Mouse (Mus musculus): ENCODE data around the gene Eif1. TPM values are rescaled to one million over a fixed set of nuclear protein-coding genes. Genes with fewer than 3 reads are reported as not detected.
"Not testable (repeated sequence)": the region's sequence is repeated elsewhere in the genome, so short reads cannot be mapped to it uniquely, and the experiment has no call there.

Eif1 gene
- polyA plus RNA-seq, 1 experiment from 2014 or later, result 1,677 TPM

- no peak overlapping the region for H3K4me3 ChIP-seq
- no peak for ATAC-seq
- no peaks in the 10 kb centered on the region for H3K27me3 ChIP-seq
- H3K4me2 ChIP-seq, result no peak overlapping the region
- H3K9ac ChIP-seq, result no peak overlapping the region
- no peaks in the 10 kb centered on the region for H3K36me3 ChIP-seq (ENCODE audit: poor library complexity, severe bottlenecking)
- H3K9me3 ChIP-seq (replicated peaks), result no peaks in the 10 kb centered on the region
- no peak overlapping the region for H3K27ac ChIP-seq
- peaks cover 25% of the 10 kb centered on the region for H3K4me1 ChIP-seq
- 38% methylated on average over 5 of the region's 5 CpGs for WGBS
These were observed 29.4 kb upstream of the Eif1 start for GRCm38 (mm10) chr11:100290235-100290634.

- Histone ChIP-seq H3K27ac (no peak overlapping the region), H3K9me3 (replicated peaks) (no peaks in the 10 kb centered on the region), H3K27me3 (no peaks in the 10 kb centered on the region), H3K4me3 (no peak overlapping the region), H3K4me1 (peaks cover 18% of the 10 kb centered on the region), H3K4me2 (no peak overlapping the region), H3K36me3 (ENCODE audit: poor library complexity, severe bottlenecking) (no peaks in the 10 kb centered on the region), H3K9ac (no peak overlapping the region)
- peak; percentile 56; the same call in 1 of the 2 replicates for ATAC-seq
- WGBS, result 36% methylated on average over 6 of the region's 6 CpGs
These were observed 26.8 kb upstream of the Eif1 start for GRCm38 (mm10) chr11:100292884-100293283.

GRCm38 (mm10) chr11:100295308-100295707 is 24.4 kb upstream of the Eif1 start:
- no peak overlapping the region for H3K4me3 ChIP-seq
- no peaks in the 10 kb centered on the region for H3K36me3 ChIP-seq (ENCODE audit: poor library complexity, severe bottlenecking)
- H3K4me1 ChIP-seq, result peaks cover 17% of the 10 kb centered on the region
- no peaks in the 10 kb centered on the region for H3K27me3 ChIP-seq
- H3K9me3 ChIP-seq (replicated peaks), result no peaks in the 10 kb centered on the region
- no peak overlapping the region for H3K27ac ChIP-seq
- ATAC-seq, result peak; percentile 48
- no peak overlapping the region for H3K9ac ChIP-seq
- 1% methylated on average over 10 of the region's 10 CpGs for WGBS
- H3K4me2 ChIP-seq, result no peak overlapping the region; the same call in 1 of the 2 replicates

GRCm38 (mm10) chr11:100297801-100298200 is 21.9 kb upstream of the Eif1 start:
- Histone ChIP-seq H3K9ac (no peak overlapping the region), H3K36me3 (ENCODE audit: poor library complexity, severe bottlenecking) (no peaks in the 10 kb centered on the region), H3K4me3 (0 out of 2 replicates have a peak overlapping the region, but pooled peaks have one; percentile 10), H3K27me3 (no peaks in the 10 kb centered on the region), H3K4me1 (peaks cover 10% of the 10 kb centered on the region), H3K4me2 (peak overlapping the region; percentile 44), H3K9me3 (replicated peaks) (no peaks in the 10 kb centered on the region), H3K27ac (no peak overlapping the region)
- no peak for ATAC-seq
- WGBS, result 39% methylated on average over 5 of the region's 5 CpGs

GRCm38 (mm10) chr11:100298274-100299036 is 21.2 kb upstream of the Eif1 start:
- 20% methylated on average over 18 of the region's 18 CpGs for WGBS
- no peaks in the 10 kb centered on the region for H3K9me3 ChIP-seq (replicated peaks)
- peak overlapping the region; percentile 44 for H3K4me2 ChIP-seq
- ATAC-seq, result peak; percentile 55; the same call in 1 of the 2 replicates
- H3K27ac ChIP-seq, result no peak overlapping the region
- H3K4me1 ChIP-seq, result peaks cover 3% of the 10 kb centered on the region; the same call in 1 of the 2 replicates
- H3K9ac ChIP-seq, result 0 out of 2 replicates have a peak overlapping the region, but pooled peaks have one; percentile 22
- H3K36me3 ChIP-seq (ENCODE audit: poor library complexity, severe bottlenecking), result no peaks in the 10 kb centered on the region
- no peaks in the 10 kb centered on the region for H3K27me3 ChIP-seq
- 0 out of 2 replicates have a peak overlapping the region, but pooled peaks have one; percentile 10 for H3K4me3 ChIP-seq

- Histone ChIP-seq H3K27me3 (no peaks in the 10 kb centered on the region), H3K4me1 (0 out of 2 replicates have a peak, but pooled peaks cover 2% of the 10 kb centered on the region), H3K36me3 (ENCODE audit: poor library complexity, severe bottlenecking) (no peaks in the 10 kb centered on the region), H3K9me3 (replicated peaks) (no peaks in the 10 kb centered on the region), H3K4me2 (no peak overlapping the region), H3K4me3 (no peak overlapping the region), H3K9ac (no peak overlapping the region), H3K27ac (no peak overlapping the region)
- WGBS, result 7% methylated on average over 5 of the region's 5 CpGs
- ATAC-seq, result no peak
These were observed 19.4 kb upstream of the Eif1 start for GRCm38 (mm10) chr11:100300293-100300692.

GRCm38 (mm10) chr11:100301292-100301691 is 18.4 kb upstream of the Eif1 start:
- Histone ChIP-seq H3K4me1 (0 out of 2 replicates have a peak, but pooled peaks cover 2% of the 10 kb centered on the region), H3K27me3 (no peaks in the 10 kb centered on the region), H3K9ac (no peak overlapping the region), H3K4me2 (no peak overlapping the region), H3K9me3 (replicated peaks) (no peaks in the 10 kb centered on the region), H3K27ac (no peak overlapping the region), H3K4me3 (no peak overlapping the region), H3K36me3 (ENCODE audit: poor library complexity, severe bottlenecking) (no peaks in the 10 kb centered on the region)
- ATAC-seq, result no peak
- 92% methylated on average over 5 of the region's 5 CpGs for WGBS

- Histone ChIP-seq H3K27ac (no peak overlapping the region), H3K4me2 (no peak overlapping the region), H3K9ac (no peak overlapping the region), H3K36me3 (ENCODE audit: poor library complexity, severe bottlenecking) (no peaks in the 10 kb centered on the region), H3K9me3 (replicated peaks) (no peaks in the 10 kb centered on the region), H3K4me1 (no peaks in the 10 kb centered on the region; the same call in 1 of the 2 replicates), H3K4me3 (no peak overlapping the region), H3K27me3 (no peaks in the 10 kb centered on the region)
- WGBS, result 92% methylated on average over 5 of the region's 5 CpGs
- ATAC-seq, result no peak
These were observed 11.8 kb upstream of the Eif1 start for GRCm38 (mm10) chr11:100307900-100308299.

GRCm38 (mm10) chr11:100308672-100309071 is 11.0 kb upstream of the Eif1 start:
- H3K27ac ChIP-seq; H3K4me1 ChIP-seq; H3K9me3 ChIP-seq (replicated peaks); H3K4me2 ChIP-seq; H3K4me3 ChIP-seq; ATAC-seq; H3K36me3 ChIP-seq (ENCODE audit: poor library complexity, severe bottlenecking); H3K9ac ChIP-seq; H3K27me3 ChIP-seq: not testable (repeated sequence)
- WGBS, result 94% methylated on average over 4 of the region's 6 CpGs

- H3K9ac ChIP-seq, result no peak overlapping the region
- no peak overlapping the region for H3K27ac ChIP-seq
- H3K4me2 ChIP-seq, result no peak overlapping the region
- no peak overlapping the region for H3K4me3 ChIP-seq
- no peaks in the 10 kb centered on the region for H3K9me3 ChIP-seq (replicated peaks)
- WGBS, result 76% methylated on average over 1 of the region's 1 CpGs
- H3K4me1 ChIP-seq, result no peaks in the 10 kb centered on the region; the same call in 1 of the 2 replicates
- H3K27me3 ChIP-seq, result no peaks in the 10 kb centered on the region
- no peaks in the 10 kb centered on the region for H3K36me3 ChIP-seq (ENCODE audit: poor library complexity, severe bottlenecking)
- ATAC-seq, result no peak
These were observed 8.0 kb upstream of the Eif1 start for GRCm38 (mm10) chr11:100311656-100312055.

- Histone ChIP-seq H3K36me3 (ENCODE audit: poor library complexity, severe bottlenecking) (no peaks in the 10 kb centered on the region), H3K4me2 (no peak overlapping the region), H3K27me3 (no peaks in the 10 kb centered on the region), H3K9ac (no peak overlapping the region), H3K27ac (no peak overlapping the region), H3K4me3 (no peak overlapping the region), H3K4me1 (no peaks in the 10 kb centered on the region; the same call in 1 of the 2 replicates), H3K9me3 (replicated peaks) (no peaks in the 10 kb centered on the region)
- 21% methylated on average over 5 of the region's 5 CpGs for WGBS
- no peak for ATAC-seq
These were observed 7.5 kb upstream of the Eif1 start for GRCm38 (mm10) chr11:100312096-100312679.

- Histone ChIP-seq H3K9me3 (replicated peaks) (no peaks in the 10 kb centered on the region), H3K4me1 (no peaks in the 10 kb centered on the region; the same call in 1 of the 2 replicates), H3K36me3 (ENCODE audit: poor library complexity, severe bottlenecking) (no peaks in the 10 kb centered on the region), H3K27ac (no peak overlapping the region), H3K9ac (no peak overlapping the region), H3K4me2 (no peak overlapping the region), H3K27me3 (no peaks in the 10 kb centered on the region), H3K4me3 (no peak overlapping the region)
- no peak for ATAC-seq
- WGBS, result 93% methylated on average over 6 of the region's 6 CpGs
These were observed 6.3 kb upstream of the Eif1 start for GRCm38 (mm10) chr11:100313424-100313823.

Measured in forebrain, embryonic 13.5 days (tissue).